Mouse (Mus musculus) hematopoietic stem cell, adult 5-6 weeks (primary cell): ENCODE data around the gene Hoxc6. TPM values are rescaled to one million over a fixed set of nuclear protein-coding genes. Genes with fewer than 3 reads are reported as not detected.

ENCODE experiments used
- ATAC-seq, 2 experiments: fragments of 125-278 bp in 1 of 2; replicated peaks in 1 of 2; 2 replicates each; pipeline ENCODE4 v1.8.0; 2016 to 2017; ENCODE audit warnings: inconsistent platforms in 2 of 2, mild to moderate bottlenecking in 2 of 2, moderate number of reproducible peaks in 2 of 2, low read depth in 1 of 2, moderate TSS enrichment in 1 of 2; ENCODE audit not compliant: low FRiP score in 2 of 2, poor library complexity in 2 of 2, severe bottlenecking in 2 of 2, insufficient read depth in 1 of 2, low TSS enrichment in 1 of 2
- total RNA-seq: library from RNA; stranded (forward); fragments of 172-1452, 232-1000 nt; gene quantifications from 2 replicates; pipeline ENCODE4 v1.2.3, GENCODE M21; 2017

The Hoxc6 gene
- total RNA-seq, 1 experiment from 2014 or later = not detected

GRCm38 (mm10) chr15:102965892-102966775, 31.9 kb upstream of the Hoxc6 start:
- ATAC-seq = 0 out of 4 replicates have a peak, but pooled peaks have one; percentile 19 to 43

- no peak for ATAC-seq
These were observed 31.2 kb upstream of the Hoxc6 start, which contains the start of gene Hoxc10 for GRCm38 (mm10) chr15:102966776-102967311. Hoxc10 (plus strand) TSS chr15:102966796.

GRCm38 (mm10) chr15:102967312-102967510, 30.8 kb upstream of the Hoxc6 start, which contains the start of gene Hoxc5:
Hoxc5 (plus strand) TSS chr15:102967443.
- ATAC-seq = no peak

DNA sequence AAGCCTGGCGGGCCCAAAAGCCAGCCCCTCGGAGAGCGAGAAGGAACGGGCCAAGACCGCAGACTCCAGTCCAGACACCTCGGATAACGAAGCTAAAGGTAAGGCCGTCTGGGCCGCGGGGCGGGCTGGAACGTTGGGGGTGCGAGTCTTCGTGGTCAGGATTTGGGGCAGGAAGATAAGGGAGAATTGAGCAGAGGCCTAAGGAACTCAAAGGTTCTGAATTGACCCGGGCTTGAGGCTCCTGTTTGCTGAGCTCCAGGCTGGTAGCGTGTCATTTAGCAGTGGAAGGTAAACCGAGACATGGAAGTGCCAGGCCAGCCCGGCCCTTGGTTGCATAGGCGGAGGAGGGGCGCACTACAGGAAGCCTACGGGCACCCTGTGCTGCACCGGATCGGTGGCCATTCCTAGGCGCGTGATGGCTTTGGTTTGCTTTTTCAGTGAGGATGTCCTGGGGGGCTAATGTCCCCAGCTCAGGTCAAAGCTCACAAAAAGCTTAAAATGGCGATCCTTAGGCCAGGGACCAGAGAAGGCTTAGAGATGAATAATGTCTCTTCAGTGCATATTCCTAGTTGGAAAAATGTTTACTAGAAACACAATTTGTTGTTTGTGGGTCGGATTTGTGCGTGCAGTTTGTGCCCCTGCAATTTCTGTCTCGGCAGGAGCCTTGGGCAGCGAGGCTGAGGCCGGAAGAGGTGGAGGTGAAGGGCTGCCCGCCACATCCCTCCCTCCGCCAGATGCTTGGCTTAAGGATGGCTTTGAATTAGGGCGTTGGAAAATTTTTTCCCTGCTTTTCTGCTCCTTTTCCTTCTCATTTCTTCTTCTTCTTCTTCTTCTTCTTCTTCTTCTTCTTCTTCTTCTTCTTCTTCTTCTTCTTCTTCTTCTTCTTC, 30.3 kb upstream of the Hoxc6 start:
- ATAC-seq = no peak

- no peak for ATAC-seq
These were observed 28.8 kb upstream of the Hoxc6 start for GRCm38 (mm10) chr15:102969296-102969695.

GRCm38 (mm10) chr15:102970740-102971139, 27.3 kb upstream of the Hoxc6 start:
- no peak for ATAC-seq

DNA sequence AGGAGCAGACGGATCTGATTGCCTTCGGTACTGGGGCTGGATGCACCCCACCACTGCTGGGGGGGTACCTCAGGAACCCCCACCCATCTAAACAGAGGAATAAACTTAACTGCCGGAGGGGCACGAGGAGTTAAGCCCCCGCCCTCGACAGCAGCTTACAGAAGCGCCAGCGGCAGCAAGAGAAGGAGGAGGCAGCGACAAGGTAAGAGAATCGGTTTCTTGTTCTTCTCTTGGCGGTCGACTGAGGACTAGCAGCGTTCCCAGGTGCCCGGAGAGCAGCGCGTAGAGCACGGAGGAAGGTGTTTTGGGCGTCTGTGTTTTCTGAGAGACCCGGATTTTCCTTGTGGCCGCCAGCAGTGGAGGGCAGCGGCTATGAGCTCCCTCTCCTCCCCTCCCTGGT, 25.8 kb upstream of the Hoxc6 start:
- no peak for ATAC-seq

GRCm38 (mm10) chr15:102972753-102973152, 25.3 kb upstream of the Hoxc6 start:
- ATAC-seq = no peak

DNA sequence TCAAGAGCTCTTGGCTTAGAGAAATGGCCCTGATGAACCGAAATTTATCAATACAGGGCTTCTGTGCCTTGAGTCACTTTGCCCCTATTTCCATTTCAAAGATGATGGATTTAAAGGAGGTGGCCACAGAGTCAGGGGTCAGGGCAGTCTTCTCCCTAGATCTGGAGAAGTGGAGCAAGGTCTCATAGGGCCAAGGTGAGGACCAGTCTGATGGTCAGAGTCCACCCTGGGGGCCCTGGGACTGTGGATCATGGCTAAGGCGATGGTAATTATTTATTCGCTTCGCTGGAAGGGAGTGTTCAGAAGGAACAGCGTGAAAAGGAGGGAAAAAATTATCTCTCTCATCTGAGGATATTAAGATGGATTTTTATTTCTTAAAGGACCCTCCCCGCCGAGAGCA, 23.0 kb upstream of the Hoxc6 start:
- no peak for ATAC-seq

DNA sequence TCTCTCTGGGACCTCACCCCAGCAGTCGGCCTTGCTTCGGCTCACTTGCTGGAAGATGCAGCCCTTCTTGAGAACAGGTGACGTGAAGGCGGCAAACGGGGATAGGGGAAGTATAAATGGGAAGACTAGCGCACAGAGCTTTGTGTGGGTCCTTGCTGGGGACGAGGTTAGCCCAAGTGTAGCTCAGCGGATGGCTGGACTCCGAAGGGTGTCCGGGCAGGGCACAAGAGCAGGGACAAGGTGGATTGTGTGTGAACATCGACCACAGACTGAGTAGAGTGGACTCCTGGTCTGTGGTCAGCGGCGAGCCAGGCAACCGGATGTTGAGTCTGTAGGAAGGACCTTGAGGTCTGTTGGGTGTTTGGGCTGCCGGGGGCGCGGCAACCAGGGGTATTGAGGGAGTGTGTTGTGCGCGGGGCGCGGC, 22.4 kb upstream of the Hoxc6 start:
- ATAC-seq = 0 out of 4 replicates have a peak, but pooled peaks of 1 of the 2 experiments have one; percentile 9

- no peak for ATAC-seq
These were observed 21.9 kb upstream of the Hoxc6 start, which contains the start of gene Hoxc9 for GRCm38 (mm10) chr15:102976171-102976570. Hoxc9 (plus strand) TSS chr15:102976439.

GRCm38 (mm10) chr15:102976631-102977422, 21.2 kb upstream of the Hoxc6 start:
- ATAC-seq = no peak

- ATAC-seq = no peak
These were observed 20.6 kb upstream of the Hoxc6 start for GRCm38 (mm10) chr15:102977423-102977974.

GRCm38 (mm10) chr15:102978615-102979515, 19.2 kb upstream of the Hoxc6 start:
- peak in 1 of 2 experiments; percentile 25; a peak in 1 of 4 replicates for ATAC-seq

DNA sequence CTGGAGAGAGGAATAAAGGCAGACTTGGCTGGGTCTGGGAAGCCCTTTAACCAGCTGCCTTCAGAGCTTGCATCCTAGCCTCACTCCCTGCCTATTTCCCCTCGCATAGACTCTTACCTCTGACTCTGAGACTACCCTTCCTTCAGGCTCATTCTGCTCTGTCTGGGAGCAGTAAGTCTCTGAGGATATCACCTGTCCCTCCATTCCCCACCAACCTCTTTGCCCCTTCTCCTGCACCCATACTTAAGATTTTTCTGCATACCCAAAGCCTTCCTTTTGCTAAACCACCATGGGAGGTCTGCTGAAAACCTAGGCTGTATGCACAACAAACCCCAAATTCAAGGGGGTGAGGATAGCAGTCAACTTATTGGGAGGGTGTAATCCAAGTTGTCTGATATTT, 18.1 kb upstream of the Hoxc6 start:
- no peak for ATAC-seq

DNA sequence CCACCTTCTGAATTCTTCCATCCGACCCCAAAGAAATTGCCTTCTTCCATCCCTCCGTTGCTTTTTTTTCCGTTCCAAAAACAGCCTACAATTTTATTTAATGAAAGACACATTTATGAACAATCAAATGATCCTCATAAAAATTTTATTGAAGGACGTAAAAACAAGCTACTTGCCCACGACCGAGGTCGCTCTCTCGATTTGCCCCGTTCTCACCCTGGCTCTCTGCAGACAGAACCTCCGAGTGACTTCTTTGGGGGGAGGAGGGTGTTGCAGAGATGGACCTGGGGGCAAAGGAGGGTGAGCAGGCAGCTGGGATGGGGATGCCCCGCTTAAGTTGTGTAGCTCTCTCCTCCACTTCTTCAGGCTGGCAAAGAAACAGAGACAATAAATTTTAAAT, 17.7 kb upstream of the Hoxc6 start:
- no peak for ATAC-seq
